Mouse (Mus musculus): Measurements from ENCODE around the gene Vmn1r59.
"Not testable (repeated sequence)": the region's sequence is repeated elsewhere in the genome, so short reads cannot be mapped to it uniquely, and the experiment has no call there.

DNA sequence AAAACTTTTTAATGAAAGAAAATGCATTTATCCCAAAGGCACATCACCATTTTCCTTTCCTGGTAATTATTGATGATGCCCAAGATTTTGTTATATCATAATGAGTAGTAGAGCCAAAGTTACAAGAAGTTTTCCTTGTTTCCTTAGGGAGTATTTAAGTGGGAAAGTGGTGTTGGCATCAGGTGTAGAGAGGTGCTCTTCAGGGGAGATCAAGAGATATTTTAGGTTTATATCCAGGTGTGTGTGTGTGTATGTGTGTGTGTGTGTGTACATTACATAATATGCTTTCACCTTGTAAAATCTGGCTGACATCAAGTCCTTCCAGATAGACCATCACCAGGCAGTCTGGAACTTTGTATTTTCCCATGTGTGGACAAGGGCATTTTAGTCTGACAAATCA is 43.3 kb downstream of the Vmn1r59 start, which contains the start of gene Vmn1r58:
- TF ChIP-seq POLR2A, CTCF (IDR thresholded peaks at IDR 0.05; ENCODE audit: extremely low read depth, insufficient read depth, low read length): not testable (repeated sequence)
